Mouse (Mus musculus): ENCODE measurements around the gene Apobec1.
"Not testable (repeated sequence)": the region's sequence is repeated elsewhere in the genome, so short reads cannot be mapped to it uniquely, and the experiment has no call there.

Apobec1 gene

GRCm38 (mm10) chr6:122604260-122604659 lies 2.0 kb upstream of the Apobec1 start:
- in situ Hi-C loops (cut with MseI, MboI), result no loop called here

- in situ Hi-C loops (cut with MseI, MboI), result no loop called here
These were observed 713 bp upstream of the Apobec1 start for GRCm38 (mm10) chr6:122602992-122603322.

- in situ Hi-C loops (cut with MseI, MboI), result no loop called here
These were observed 629 bp downstream of the Apobec1 start for GRCm38 (mm10) chr6:122601615-122602014.

GRCm38 (mm10) chr6:122601031-122601430 lies 1.2 kb downstream of the Apobec1 start:
- in situ Hi-C loops (cut with MseI, MboI), result no loop called here

GRCm38 (mm10) chr6:122600066-122600646 lies 2.1 kb downstream of the Apobec1 start:
- in situ Hi-C loops (cut with MseI, MboI), result no loop called here

- in situ Hi-C loops (cut with MseI, MboI), result no loop called here
These were observed 3.0 kb downstream of the Apobec1 start for GRCm38 (mm10) chr6:122599054-122599737.

GRCm38 (mm10) chr6:122598436-122598835 lies 3.8 kb downstream of the Apobec1 start:
- in situ Hi-C loops (cut with MseI, MboI), result no loop called here

- in situ Hi-C loops (cut with MseI, MboI), result no loop called here
These were observed 4.2 kb downstream of the Apobec1 start for GRCm38 (mm10) chr6:122598014-122598413.

- in situ Hi-C loops (cut with MseI, MboI), result no loop called here
These were observed 5.6 kb downstream of the Apobec1 start for GRCm38 (mm10) chr6:122596608-122597007.

- in situ Hi-C loops (cut with MseI, MboI), result no loop called here
These were observed 6.6 kb downstream of the Apobec1 start for GRCm38 (mm10) chr6:122595637-122596036.

- in situ Hi-C loops (cut with MseI, MboI), result no loop called here
These were observed 9.3 kb downstream of the Apobec1 start for GRCm38 (mm10) chr6:122592905-122593304.

GRCm38 (mm10) chr6:122591027-122591758 lies 11.1 kb downstream of the Apobec1 start:
- in situ Hi-C loops (cut with MseI, MboI), result no loop called here

GRCm38 (mm10) chr6:122579086-122579485 lies 23.2 kb downstream of the Apobec1 start:
- in situ Hi-C loops (cut with MseI, MboI), result no loop called here

- in situ Hi-C loops (cut with MseI, MboI), result no loop called here
These were observed 25.2 kb downstream of the Apobec1 start for GRCm38 (mm10) chr6:122577030-122577429.

- in situ Hi-C loops (cut with MseI, MboI), result not testable (repeated sequence)
These were observed 27.2 kb downstream of the Apobec1 start for GRCm38 (mm10) chr6:122575037-122575436.

GRCm38 (mm10) chr6:122571617-122571959 lies 30.7 kb downstream of the Apobec1 start:
- in situ Hi-C loops (cut with MseI, MboI), result no loop called here

- in situ Hi-C loops (cut with MseI, MboI), result no loop called here
These were observed 31.3 kb downstream of the Apobec1 start for GRCm38 (mm10) chr6:122570695-122571616.

GRCm38 (mm10) chr6:122569762-122570161 lies 32.5 kb downstream of the Apobec1 start:
- in situ Hi-C loops (cut with MseI, MboI), result loop anchor here in 1 of 2 experiments (10.0 kb wide), 1 partner anchor 75 kb away; the partner anchor contains the start of gene Rimklb

GRCm38 (mm10) chr6:122569113-122569512 lies 33.1 kb downstream of the Apobec1 start:
- in situ Hi-C loops (cut with MseI, MboI), result loop anchor here in 1 of 2 experiments (10.0 kb wide), 1 partner anchor 74 kb away; the partner anchor contains the start of gene Rimklb

GRCm38 (mm10) chr6:122565070-122565784 lies 37.0 kb downstream of the Apobec1 start:
- in situ Hi-C loops (cut with MseI, MboI), result loop anchor here in 1 of 2 experiments (10.0 kb wide), 1 partner anchor 70 kb away; the partner anchor contains the start of gene Rimklb

GRCm38 (mm10) chr6:122562463-122562862 lies 39.8 kb downstream of the Apobec1 start:
- in situ Hi-C loops (cut with MseI, MboI), result loop anchor here in 1 of 2 experiments (10.0 kb wide), 1 partner anchor 68 kb away; the partner anchor contains the start of gene Rimklb

All from mouse trophoblast stem cell (cell line).